ENCODE assay signal across 8 mouse cellular contexts in genomic region chr10:42278307-42278850, GRCm38 (mm10). TPM values are rescaled to one million over a fixed set of nuclear protein-coding genes. Genes with fewer than 3 reads are reported as not detected.
A peak's percentile ranks its signal among the peaks of the same experiment; 100 is the strongest.
DNase-seq lines count a peak whose midpoint lies in the region; ATAC-seq and TF ChIP-seq lines count a peak whose summit lies in the region.

No protein-coding gene starts in this region.

- no peak for TF ChIP-seq CTCF in olfactory bulb, adult 2 months (IDR thresholded peaks at IDR 0.05; ENCODE audit: insufficient read depth, low read depth, low read length)

- H3K9ac ChIP-seq in lung, embryonic 16.5 days (ENCODE audit: low read length) = peak overlapping the region; percentile 84
- H3K9ac ChIP-seq in limb, embryonic 11.5 days (ENCODE audit: low read length) = peak overlapping the region; percentile 64

- peak overlapping the region; percentile 73 for H3K4me3 ChIP-seq in lung, embryonic 16.5 days (ENCODE audit: low read length)
- peak overlapping the region; percentile 85 for H3K4me3 ChIP-seq in forebrain, embryonic 10.5 days
- H3K4me3 ChIP-seq in limb, embryonic 11.5 days (ENCODE audit: low read depth, low read length) = peak overlapping the region; percentile 81
- peak overlapping the region; percentile 71 for H3K4me3 ChIP-seq in olfactory bulb, adult 2 months (ENCODE audit: insufficient read depth, low read depth, low read length)

- no peak for TF ChIP-seq POLR2A in olfactory bulb, adult 2 months (IDR thresholded peaks at IDR 0.05; ENCODE audit: insufficient read depth, low read depth, low read length)

- H3K36me3 ChIP-seq in lung, embryonic 16.5 days (ENCODE audit: control insufficient read depth, insufficient read depth, low read length) = no peaks in the 10 kb centered on the region
- no peaks in the 10 kb centered on the region for H3K36me3 ChIP-seq in forebrain, embryonic 10.5 days (replicated peaks)
- H3K36me3 ChIP-seq in limb, embryonic 11.5 days (ENCODE audit: control insufficient read depth, insufficient read depth, low read length) = no peaks in the 10 kb centered on the region

- WGBS in lung, embryonic 16.5 days = 1% methylated on average over 38 of the region's 38 CpGs
- 2% methylated on average over 38 of the region's 38 CpGs for WGBS in forebrain, embryonic 10.5 days
- 1% methylated on average over 38 of the region's 38 CpGs for WGBS in limb, embryonic 11.5 days
- 1% methylated on average over 38 of the region's 38 CpGs for WGBS in olfactory bulb, adult 2 months

- peak overlapping the region; percentile 100 for H3K27ac ChIP-seq in lung, embryonic 16.5 days (ENCODE audit: low read length)
- peak overlapping the region; percentile 92 for H3K27ac ChIP-seq in forebrain, embryonic 10.5 days
- H3K27ac ChIP-seq in limb, embryonic 11.5 days (replicated peaks; ENCODE audit: low read depth, low read length) = peak overlapping the region; percentile 36
- H3K27ac ChIP-seq in olfactory bulb, adult 2 months (ENCODE audit: insufficient read depth, low read depth, low read length) = peak overlapping the region; percentile 99

- peaks cover 18% of the 10 kb centered on the region for H3K4me1 ChIP-seq in lung, embryonic 16.5 days (replicated peaks; ENCODE audit: control insufficient read depth, insufficient read depth, low read length)
- H3K4me1 ChIP-seq in forebrain, embryonic 10.5 days = peaks cover 35% of the 10 kb centered on the region
- H3K4me1 ChIP-seq in limb, embryonic 11.5 days (ENCODE audit: control insufficient read depth, insufficient read depth, low read length) = peaks cover 6% of the 10 kb centered on the region; the same call in 1 of the 2 replicates
- peaks cover 18% of the 10 kb centered on the region for H3K4me1 ChIP-seq in olfactory bulb, adult 2 months (ENCODE audit: control insufficient read depth, insufficient read depth, low read length)

- no peak for DNase-seq in lung, adult 18-20 months
- DNase-seq in forebrain, embryonic 10.5 days (ENCODE audit: extremely low spot score, low spot score) = no peak
- DNase-seq in limb, embryonic 11.5 days (ENCODE audit: low spot score) = no peak
- no peak for DNase-seq in cerebellum, adult 9-10 months
- no peak for DNase-seq in thymus, postnatal 36 days
- DNase-seq in B cell, adult 2 months = no peak

- H3K4me2 ChIP-seq in lung, embryonic 16.5 days (ENCODE audit: low read depth, low read length) = peak overlapping the region; percentile 96
- H3K4me2 ChIP-seq in limb, embryonic 11.5 days (ENCODE audit: low read depth, severe bottlenecking) = peak overlapping the region; percentile 89

- H3K27me3 ChIP-seq in lung, embryonic 16.5 days (ENCODE audit: control insufficient read depth, insufficient read depth, low read depth, low read length) = no peaks in the 10 kb centered on the region
- peaks cover 33% of the 10 kb centered on the region for H3K27me3 ChIP-seq in forebrain, embryonic 10.5 days (ENCODE audit: poor library complexity, severe bottlenecking)
- no peaks in the 10 kb centered on the region for H3K27me3 ChIP-seq in limb, embryonic 11.5 days (ENCODE audit: control insufficient read depth, insufficient read depth, low read length)

- peak; percentile 0; the same call in 1 of the 2 replicates for ATAC-seq in lung, embryonic 16.5 days (ENCODE audit: low read depth)
- no peak for ATAC-seq in limb, embryonic 11.5 days (ENCODE audit: insufficient number of reproducible peaks, low FRiP score, low TSS enrichment, low read depth)

- H3K9me3 ChIP-seq in lung, embryonic 16.5 days (ENCODE audit: control insufficient read depth, low read length) = no peaks in the 10 kb centered on the region
- H3K9me3 ChIP-seq in forebrain, embryonic 10.5 days = no peaks in the 10 kb centered on the region
- H3K9me3 ChIP-seq in limb, embryonic 11.5 days (ENCODE audit: control insufficient read depth, low read length) = no peaks in the 10 kb centered on the region

RNA-seq across cellular contexts. Expression of gene Foxo3, which starts 1.8 kb away (rescaled TPM):
- polyA plus RNA-seq in lung, embryonic 16.5 days (2015; fragmentation: Nextera tagmentation; extraction: Ambion mirVana) = 10.2 and 10.7 TPM in 2 replicates
- 2.1 and 2.3 TPM in 2 replicates for polyA plus RNA-seq in forebrain, embryonic 10.5 days (2016; fragmentation: Nextera tagmentation; extraction: Ambion mirVana)
- polyA plus RNA-seq in limb, embryonic 11.5 days (2014; fragmentation: Nextera tagmentation; extraction: Ambion mirVana) = 6.2 and 6.9 TPM in 2 replicates
- 89.0 TPM in 1 of 2 replicates, not detected in the other for polyA plus RNA-seq in olfactory bulb, adult 2 months (2012; ENCODE audit: insufficient read depth, insufficient read length, low replicate concordance, missing spikeins)

Comparison
In these comparisons a context has a peak if more than half of its experiments do, and no peak if none do; other contexts are left out.
1. H3K27ac ChIP-seq: peak in every context shown above with its lines; median percentile 100 in lung, embryonic 16.5 days; 99 in olfactory bulb, adult 2 months; 92 in forebrain, embryonic 10.5 days; 36 in limb, embryonic 11.5 days.